Mouse (Mus musculus): ENCODE measurements around the gene Tpd52l1. TPM values are rescaled to one million over a fixed set of nuclear protein-coding genes. Genes with fewer than 3 reads are reported as not detected.

Gene Tpd52l1
- polyA plus RNA-seq (2012; fragmentation: generic; extraction: Trizol): 56.1 TPM

GRCm38 (mm10) chr10:31445291-31446124 is at the start of gene Tpd52l1:
Gene Tpd52l1 (minus strand): TSS chr10:31445958.
- peak within 1 kb of the TSS; percentile 83 for H3K4me2 ChIP-seq (ENCODE audit: low read depth)
- H3ac ChIP-seq (ENCODE audit: control insufficient read depth, insufficient read length): peak within 1 kb of the TSS; percentile 49
- H3K36me3 ChIP-seq (ENCODE audit: control insufficient read depth, insufficient read depth): no peaks in the 10 kb centered on the region
- peak within 1 kb of the TSS; percentile 52 for H3K4me3 ChIP-seq
- H3K79me2 ChIP-seq (ENCODE audit: control insufficient read depth, insufficient read depth): peaks cover 3% of the 10 kb centered on the region
- no peaks in the 10 kb centered on the region for H3K27me3 ChIP-seq (ENCODE audit: control insufficient read depth, insufficient read depth, insufficient read length)
- TF ChIP-seq MYOG (IDR thresholded peaks at IDR 0.05; ENCODE audit: control insufficient read depth in 1 of 3, insufficient read depth in 1 of 3, insufficient read length in 2 of 3, low read depth in 2 of 3) (peak in 2 of 3 experiments; percentile 34 to 51), MYOD1 (IDR thresholded peaks at IDR 0.05; ENCODE audit: control insufficient read depth in 1 of 3, insufficient read length in 2 of 3, low read depth in 2 of 3) (peak in 1 of 3 experiments; percentile 45), POLR2AphosphoS2 (IDR thresholded peaks at IDR 0.05; ENCODE audit: insufficient read length, low read depth) (peak; percentile 34), USF1 (IDR thresholded peaks at IDR 0.05; ENCODE audit: low read depth) (no peak), E2F4 (IDR thresholded peaks at IDR 0.05; ENCODE audit: insufficient read depth) (no peak), POLR2A (IDR thresholded peaks at IDR 0.05; ENCODE audit: insufficient read length, low read depth) (peak; percentile 79)

GRCm38 (mm10) chr10:31494296-31494695 is 48.5 kb upstream of the Tpd52l1 start:
- H3K4me2 ChIP-seq (ENCODE audit: low read depth): no peak overlapping the region
- H3K79me2 ChIP-seq (ENCODE audit: control insufficient read depth, insufficient read depth): no peaks in the 10 kb centered on the region
- H3K36me3 ChIP-seq (ENCODE audit: control insufficient read depth, insufficient read depth): peaks cover 19% of the 10 kb centered on the region
- H3K27me3 ChIP-seq (ENCODE audit: control insufficient read depth, insufficient read depth, insufficient read length): no peaks in the 10 kb centered on the region
- no peak overlapping the region for H3ac ChIP-seq (ENCODE audit: control insufficient read depth, insufficient read length)
- H3K4me3 ChIP-seq: no peak overlapping the region
- TF ChIP-seq TCF3 (IDR thresholded peaks at IDR 0.05; ENCODE audit: insufficient read length, low read depth): no peak
- no peak for TF ChIP-seq CEBPB (IDR thresholded peaks at IDR 0.05; ENCODE audit: insufficient read depth, poor library complexity, severe bottlenecking)
- TF ChIP-seq E2F4 (IDR thresholded peaks at IDR 0.05; ENCODE audit: insufficient read depth): no peak
- TF ChIP-seq SRF (IDR thresholded peaks at IDR 0.05; ENCODE audit: control insufficient read depth, insufficient read length, low read depth): no peak
- no peak for TF ChIP-seq MYOG (IDR thresholded peaks at IDR 0.05; ENCODE audit: control insufficient read depth in 1 of 3, insufficient read depth in 1 of 3, insufficient read length in 2 of 3, low read depth in 2 of 3)

- TF ChIP-seq REST (IDR thresholded peaks at IDR 0.05; ENCODE audit: insufficient read depth, insufficient read length) (no peak), MYOG (IDR thresholded peaks at IDR 0.05; ENCODE audit: control insufficient read depth in 1 of 3, insufficient read depth in 1 of 3, insufficient read length in 2 of 3, low read depth in 2 of 3) (no peak), CEBPB (IDR thresholded peaks at IDR 0.05; ENCODE audit: insufficient read depth, poor library complexity, severe bottlenecking) (no peak), SRF (IDR thresholded peaks at IDR 0.05; ENCODE audit: control insufficient read depth, insufficient read length, low read depth) (no peak), USF1 (IDR thresholded peaks at IDR 0.05; ENCODE audit: low read depth) (no peak), POLR2A (IDR thresholded peaks at IDR 0.05; ENCODE audit: insufficient read length, low read depth) (no peak)
- Histone ChIP-seq H3K36me3 (ENCODE audit: control insufficient read depth, insufficient read depth) (no peaks in the 10 kb centered on the region), H3ac (ENCODE audit: control insufficient read depth, insufficient read length) (no peak overlapping the region), H3K4me3 (no peak overlapping the region), H3K4me2 (ENCODE audit: low read depth) (peak overlapping the region; percentile 58), H3K79me2 (ENCODE audit: control insufficient read depth, insufficient read depth) (no peaks in the 10 kb centered on the region), H3K27me3 (ENCODE audit: control insufficient read depth, insufficient read depth, insufficient read length) (no peaks in the 10 kb centered on the region)
Measured at GRCm38 (mm10) chr10:31467043-31467898, 21.5 kb upstream of the Tpd52l1 start.

GRCm38 (mm10) chr10:31465840-31466541 is 20.2 kb upstream of the Tpd52l1 start:
- peak overlapping the region; percentile 4 for H3K4me2 ChIP-seq (ENCODE audit: low read depth)

GRCm38 (mm10) chr10:31465424-31465823 is 19.7 kb upstream of the Tpd52l1 start:
- Histone ChIP-seq H3K36me3 (ENCODE audit: control insufficient read depth, insufficient read depth) (no peaks in the 10 kb centered on the region), H3K27me3 (ENCODE audit: control insufficient read depth, insufficient read depth, insufficient read length) (no peaks in the 10 kb centered on the region)

More at GRCm38 (mm10) chr10:31465840-31466541, 20.2 kb upstream of the Tpd52l1 start:
- H3K4me3 ChIP-seq: no peak overlapping the region
- no peaks in the 10 kb centered on the region for H3K79me2 ChIP-seq (ENCODE audit: control insufficient read depth, insufficient read depth)
- H3ac ChIP-seq (ENCODE audit: control insufficient read depth, insufficient read length): no peak overlapping the region
- H3K36me3 ChIP-seq (ENCODE audit: control insufficient read depth, insufficient read depth): no peaks in the 10 kb centered on the region
- H3K27me3 ChIP-seq (ENCODE audit: control insufficient read depth, insufficient read depth, insufficient read length): no peaks in the 10 kb centered on the region
- TF ChIP-seq MAX (IDR thresholded peaks at IDR 0.05; ENCODE audit: low read depth) (no peak), E2F4 (IDR thresholded peaks at IDR 0.05; ENCODE audit: insufficient read depth) (no peak), POLR2A (IDR thresholded peaks at IDR 0.05; ENCODE audit: insufficient read length, low read depth) (no peak), TCF12 (IDR thresholded peaks at IDR 0.05; ENCODE audit: insufficient read depth, poor library complexity, severe bottlenecking) (no peak)

More at GRCm38 (mm10) chr10:31465424-31465823, 19.7 kb upstream of the Tpd52l1 start:
- TF ChIP-seq TCF3 (IDR thresholded peaks at IDR 0.05; ENCODE audit: insufficient read length, low read depth) (no peak), SRF (IDR thresholded peaks at IDR 0.05; ENCODE audit: control insufficient read depth, insufficient read length, low read depth) (no peak), POLR2A (IDR thresholded peaks at IDR 0.05; ENCODE audit: insufficient read length, low read depth) (no peak), TCF12 (IDR thresholded peaks at IDR 0.05; ENCODE audit: insufficient read depth, poor library complexity, severe bottlenecking) (no peak), E2F4 (IDR thresholded peaks at IDR 0.05; ENCODE audit: insufficient read depth) (no peak), REST (IDR thresholded peaks at IDR 0.05; ENCODE audit: insufficient read depth, insufficient read length) (no peak), MYOD1 (IDR thresholded peaks at IDR 0.05; ENCODE audit: control insufficient read depth in 1 of 3, insufficient read length in 2 of 3, low read depth in 2 of 3) (no peak), MYOG (IDR thresholded peaks at IDR 0.05; ENCODE audit: control insufficient read depth in 1 of 3, insufficient read depth in 1 of 3, insufficient read length in 2 of 3, low read depth in 2 of 3) (no peak), USF1 (IDR thresholded peaks at IDR 0.05; ENCODE audit: low read depth) (no peak), CEBPB (IDR thresholded peaks at IDR 0.05; ENCODE audit: insufficient read depth, poor library complexity, severe bottlenecking) (no peak), MAX (IDR thresholded peaks at IDR 0.05; ENCODE audit: low read depth) (no peak), POLR2AphosphoS2 (IDR thresholded peaks at IDR 0.05; ENCODE audit: insufficient read length, low read depth) (no peak)
- no peak overlapping the region for H3ac ChIP-seq (ENCODE audit: control insufficient read depth, insufficient read length)
- H3K4me3 ChIP-seq: no peak overlapping the region
- H3K79me2 ChIP-seq (ENCODE audit: control insufficient read depth, insufficient read depth): no peaks in the 10 kb centered on the region
- H3K4me2 ChIP-seq (ENCODE audit: low read depth): peak overlapping the region; percentile 47

All from myocyte (in vitro differentiated cells).